Mouse (Mus musculus) large intestine, adult 2 months (tissue): ENCODE data around the gene Ercc4. TPM values are rescaled to one million over a fixed set of nuclear protein-coding genes. Genes with fewer than 3 reads are reported as not detected.

Source experiments
- DNase-seq: peaks from one replicate; pipeline ENCODE4 v3.0.0-alpha.2; 2012; ENCODE audit warnings: low read depth, low spot score
- WGBS: fragments of 180-500 bp; shearing (Covaris S2); methylation state at CpG from one replicate; pipeline ENCODE4 v1.1.7; 2018; 5-methylcytosine and 5-hydroxymethylcytosine counted together
- polyA plus RNA-seq: library from polyadenylated mRNA; depleted of rRNA; stranded (reverse); fragments of >200 nt; gene quantifications from 2 replicates; pipeline ENCODE4 v1.2.3, GENCODE M21; 2012; rRNA removed

Gene Ercc4
- polyA plus RNA-seq, 1 experiment: 7.5 TPM

DNA sequence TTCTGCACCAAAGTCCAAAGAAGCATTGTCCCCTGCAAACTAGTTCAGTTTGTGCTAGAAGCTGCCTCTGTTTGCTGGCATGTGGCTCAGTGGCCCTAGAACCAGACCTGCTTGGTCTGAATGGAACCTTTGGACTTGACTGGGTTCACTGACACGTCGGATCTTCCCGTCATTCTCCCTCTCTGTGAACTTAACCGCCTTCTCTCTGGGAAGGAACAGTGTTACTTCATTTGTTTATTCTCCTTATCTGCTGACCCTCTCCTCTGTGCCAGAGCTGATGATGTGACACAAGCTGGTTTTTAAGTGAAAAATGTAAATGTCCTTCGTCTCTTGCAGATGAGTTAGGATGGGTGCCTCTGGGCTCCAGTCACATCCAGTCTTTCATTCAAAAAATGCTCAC, 81.0 kb downstream of the Ercc4 start:
- DNase-seq: no peak
- 23% methylated on average over 5 of the region's 5 CpGs for WGBS

DNA sequence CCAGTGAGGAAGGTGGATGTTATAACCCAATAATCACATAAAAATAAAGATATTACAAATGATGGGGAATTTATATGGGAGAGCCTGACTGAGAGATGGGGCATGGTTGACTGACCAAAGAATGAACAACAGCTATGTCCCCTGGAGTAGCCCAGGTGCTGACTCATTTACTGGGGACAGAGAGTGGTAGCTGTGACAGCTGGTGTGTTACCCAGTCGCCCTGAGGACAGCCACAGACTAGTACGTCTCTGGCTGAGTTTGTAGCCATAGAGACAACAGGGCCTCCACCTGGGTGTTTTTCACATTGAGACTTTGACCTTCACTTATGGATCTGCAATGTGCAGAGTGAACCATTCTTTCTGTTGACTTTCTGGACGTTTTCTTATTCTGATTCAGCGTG, 81.7 kb downstream of the Ercc4 start:
- no peak for DNase-seq

DNA sequence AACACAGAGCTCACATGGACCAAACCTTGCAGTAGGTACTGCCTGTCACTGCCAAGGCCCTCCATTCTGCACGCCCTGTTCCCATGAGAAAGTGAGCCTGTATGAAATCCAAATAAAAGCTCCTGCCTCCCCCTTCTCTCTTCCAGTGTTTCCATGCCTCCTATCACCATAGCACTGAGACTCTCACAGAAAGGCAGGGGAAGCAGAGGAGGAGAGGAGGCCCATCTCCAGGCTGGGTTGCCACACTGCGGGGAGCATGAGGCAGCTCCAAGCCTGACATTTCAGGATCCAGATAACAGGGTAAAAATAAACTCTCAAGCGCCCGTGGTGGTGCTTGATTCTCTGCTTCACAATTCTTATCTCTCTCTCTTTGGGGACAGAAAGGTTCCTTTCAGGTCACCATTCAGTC, 84.2 kb downstream of the Ercc4 start:
- 80% methylated on average over 4 of the region's 4 CpGs for WGBS
- no peak for DNase-seq

More for the DNA sequence above, 81.7 kb downstream of the Ercc4 start:
- WGBS: 37% methylated on average over 4 of the region's 4 CpGs

DNA sequence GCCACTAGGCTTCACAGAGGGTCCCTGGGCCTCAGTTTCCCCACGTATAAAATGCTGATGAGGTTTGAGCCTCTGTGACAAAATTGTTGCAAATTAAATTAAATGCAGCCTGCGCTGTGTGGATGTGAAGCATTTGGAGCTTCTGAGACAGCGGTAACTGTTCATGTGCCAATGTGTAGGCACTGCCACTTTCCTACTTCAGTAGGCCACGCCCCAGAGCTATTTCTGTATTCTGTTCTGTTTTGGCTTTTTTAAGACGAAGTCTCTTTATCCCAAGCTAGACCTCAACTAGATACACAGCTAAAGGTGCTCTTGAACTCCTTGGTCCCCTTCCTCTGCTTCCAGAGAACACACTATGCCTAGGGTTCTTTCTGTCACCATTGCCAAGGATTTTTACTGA, 85.4 kb downstream of the Ercc4 start:
- DNase-seq: no peak
- WGBS: 91% methylated on average over 5 of the region's 5 CpGs

DNA sequence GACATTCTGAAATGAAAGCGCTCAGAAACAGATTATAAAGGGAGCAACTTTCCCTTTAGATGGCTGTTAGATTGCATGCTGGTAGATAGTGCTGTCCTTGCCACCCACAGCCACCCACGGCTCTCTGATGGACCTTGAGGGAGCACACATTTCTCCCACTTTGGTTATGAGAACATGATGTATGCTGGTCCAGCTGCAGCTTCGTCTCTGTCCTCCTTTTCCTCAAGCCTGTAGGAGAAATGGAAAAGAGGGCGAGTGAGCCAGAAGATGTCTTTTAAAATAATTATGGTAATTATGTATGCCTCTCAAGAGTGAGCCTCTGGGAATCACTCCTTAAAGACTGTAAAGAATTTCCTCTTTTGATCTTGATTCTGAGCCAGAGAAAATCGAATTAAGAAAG, 87.1 kb downstream of the Ercc4 start:
- no peak for DNase-seq
- WGBS: 74% methylated on average over 5 of the region's 5 CpGs

DNA sequence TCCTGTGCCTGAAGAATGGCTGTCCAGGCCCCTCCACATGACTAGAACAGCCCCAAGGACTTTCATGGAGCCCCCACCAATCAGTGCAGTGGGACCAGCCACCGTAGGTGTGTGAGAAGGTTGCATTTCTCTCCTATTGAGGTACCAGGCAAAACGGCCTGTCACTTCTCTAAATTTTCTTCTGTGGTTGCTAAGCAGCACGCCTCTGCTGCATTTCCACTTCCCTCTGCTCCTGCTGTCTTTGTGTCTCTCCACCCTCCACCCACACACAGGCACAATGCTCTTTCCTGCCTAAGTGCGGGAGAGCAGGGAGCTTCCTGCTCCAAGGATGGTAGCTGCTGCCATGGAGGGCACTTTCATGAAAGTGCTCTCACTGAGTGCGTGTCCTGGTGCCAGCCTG, 87.8 kb downstream of the Ercc4 start:
- 64% methylated on average over 5 of the region's 5 CpGs for WGBS
- DNase-seq: no peak

DNA sequence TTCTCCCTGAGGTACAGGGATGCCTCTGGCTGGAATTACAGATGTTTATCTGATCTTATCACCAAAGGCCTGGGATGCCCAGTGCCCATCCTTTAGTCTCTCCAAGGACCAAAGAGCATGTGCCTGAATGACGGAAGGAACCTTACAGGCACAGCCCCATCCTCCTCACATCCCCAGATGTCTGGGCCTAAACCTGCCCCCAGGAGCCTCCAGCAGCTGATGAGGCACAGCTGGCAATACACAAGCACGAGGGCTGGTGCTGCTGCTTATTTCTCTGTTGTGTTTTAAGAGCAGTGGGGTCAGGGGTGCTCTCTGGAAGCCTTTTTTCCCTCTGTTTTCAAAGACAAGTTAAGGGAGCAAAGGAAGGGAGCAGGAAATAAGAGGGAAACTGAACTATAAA, 89.7 kb downstream of the Ercc4 start:
- WGBS: 58% methylated on average over 2 of the region's 2 CpGs
- DNase-seq: no peak

Other genes with a start within 250 kb of the Ercc4 start
- gene Mrtfb, start 146.8 kb downstream of the Ercc4 start, polyA plus RNA-seq: 6.8 and 10.2 TPM in 2 replicates